9 mouse cellular contexts compared by ENCODE assay signal in genomic region chr5:118004619-118005018, GRCm38 (mm10). TPM values are rescaled to one million over a fixed set of nuclear protein-coding genes. Genes with fewer than 3 reads are reported as not detected.
DNase-seq lines count a peak whose midpoint lies in the region; ATAC-seq and TF ChIP-seq lines count a peak whose summit lies in the region.
"Had no signal": no experiment of that assay in that cellular context is flagged by ENCODE, and none has a peak within 500 bp of the region (broad histone marks: within the 10 kb centered on the region; RNA-seq: fewer than 3 reads in every experiment).

No protein-coding gene starts in this region.

- 77% methylated on average over 8 of the region's 8 CpGs for WGBS in hindbrain, embryonic 14.5 days
- 67% methylated on average over 8 of the region's 8 CpGs for WGBS in hindbrain, embryonic 16.5 days
- 83% methylated on average over 8 of the region's 8 CpGs for WGBS in embryonic facial prominence, embryonic 10.5 days
- 50% methylated on average over 8 of the region's 8 CpGs for WGBS in olfactory bulb, adult 2 months

- H3K27ac ChIP-seq in hindbrain, embryonic 14.5 days = no peak overlapping the region
- no peak overlapping the region for H3K27ac ChIP-seq in hindbrain, embryonic 16.5 days (ENCODE audit: low read depth, low read length)
- H3K27ac ChIP-seq in embryonic facial prominence, embryonic 10.5 days (replicated peaks) = no peak overlapping the region
- H3K27ac ChIP-seq in olfactory bulb, adult 2 months (ENCODE audit: insufficient read depth, low read depth, low read length) = no peak overlapping the region

- no peak for ATAC-seq in hindbrain, embryonic 14.5 days (ENCODE audit: low FRiP score)
- ATAC-seq in hindbrain, embryonic 16.5 days = no peak
- no peak for ATAC-seq in monocyte, adult 5-6 weeks (replicated peaks; ENCODE audit: insufficient number of reproducible peaks, low FRiP score, low TSS enrichment, poor library complexity, severe bottlenecking)

- no peak overlapping the region for H3K4me2 ChIP-seq in hindbrain, embryonic 14.5 days (replicated peaks)
- no peak overlapping the region for H3K4me2 ChIP-seq in hindbrain, embryonic 16.5 days (ENCODE audit: low read length)

- DNase-seq in hindbrain, embryonic 14.5 days (ENCODE audit: low spot score) = peak; percentile 59
- peak; percentile 48 to 66 for DNase-seq in CD8-positive naive resting alpha-beta T cell, adult 2 months (ENCODE audit: low read depth in 2 of 2, low spot score in 2 of 2)
- peak; percentile 85 for DNase-seq in adrenal gland, postnatal 14 days
- DNase-seq in embryonic facial prominence, embryonic 10.5 days (ENCODE audit: low spot score) = peak; percentile 62
- peak; percentile 69 to 76 for DNase-seq in left cerebral cortex, adult 18-20 months (ENCODE audit: low spot score in 2 of 2)

- no peaks in the 10 kb centered on the region for H3K27me3 ChIP-seq in hindbrain, embryonic 14.5 days (ENCODE audit: control insufficient read depth, insufficient read depth, low read length)
- no peaks in the 10 kb centered on the region for H3K27me3 ChIP-seq in hindbrain, embryonic 16.5 days (replicated peaks; ENCODE audit: control insufficient read depth, insufficient read depth, low read length)
- no peaks in the 10 kb centered on the region for H3K27me3 ChIP-seq in embryonic facial prominence, embryonic 10.5 days (replicated peaks; ENCODE audit: low read depth, poor library complexity, severe bottlenecking)

- no peaks in the 10 kb centered on the region for H3K9me3 ChIP-seq in hindbrain, embryonic 14.5 days (ENCODE audit: control insufficient read depth, low read length)
- no peaks in the 10 kb centered on the region for H3K9me3 ChIP-seq in hindbrain, embryonic 16.5 days (ENCODE audit: control insufficient read depth, low read length)
- H3K9me3 ChIP-seq in embryonic facial prominence, embryonic 10.5 days = no peaks in the 10 kb centered on the region
- H3K9me3 ChIP-seq: megakaryocyte, embryonic 14.5 days had no signal

- no peaks in the 10 kb centered on the region for H3K4me1 ChIP-seq in hindbrain, embryonic 14.5 days (replicated peaks; ENCODE audit: control insufficient read depth, insufficient read depth, low read length)
- H3K4me1 ChIP-seq in hindbrain, embryonic 16.5 days (ENCODE audit: control insufficient read depth, insufficient read depth, low read depth, low read length) = no peaks in the 10 kb centered on the region
- no peaks in the 10 kb centered on the region for H3K4me1 ChIP-seq in embryonic facial prominence, embryonic 10.5 days
- peaks cover 45% of the 10 kb centered on the region for H3K4me1 ChIP-seq in olfactory bulb, adult 2 months (ENCODE audit: control insufficient read depth, insufficient read depth, low read length)

- TF ChIP-seq CTCF in olfactory bulb, adult 2 months (IDR thresholded peaks at IDR 0.05; ENCODE audit: insufficient read depth, low read depth, low read length) = peak; percentile 77; the same call in 1 of the 2 replicates

- no peak overlapping the region for H3K4me3 ChIP-seq in hindbrain, embryonic 14.5 days (replicated peaks; ENCODE audit: low read length)
- H3K4me3 ChIP-seq in hindbrain, embryonic 16.5 days (ENCODE audit: low read length) = no peak overlapping the region
- no peak overlapping the region for H3K4me3 ChIP-seq in embryonic facial prominence, embryonic 10.5 days
- no peak overlapping the region for H3K4me3 ChIP-seq in olfactory bulb, adult 2 months (ENCODE audit: insufficient read depth, low read depth, low read length)
- H3K4me3 ChIP-seq: megakaryocyte, embryonic 14.5 days had no signal

- no peak for TF ChIP-seq POLR2A in olfactory bulb, adult 2 months (IDR thresholded peaks at IDR 0.05; ENCODE audit: insufficient read depth, low read depth, low read length)

- H3K36me3 ChIP-seq in hindbrain, embryonic 14.5 days (replicated peaks; ENCODE audit: control insufficient read depth, insufficient read depth) = peaks cover 99% of the 10 kb centered on the region
- H3K36me3 ChIP-seq in hindbrain, embryonic 16.5 days (ENCODE audit: control insufficient read depth, insufficient read depth, low read length) = peaks cover 37% of the 10 kb centered on the region
- H3K36me3 ChIP-seq in embryonic facial prominence, embryonic 10.5 days (replicated peaks) = peaks cover 100% of the 10 kb centered on the region

- no peak overlapping the region for H3K9ac ChIP-seq in hindbrain, embryonic 14.5 days
- no peak overlapping the region for H3K9ac ChIP-seq in hindbrain, embryonic 16.5 days (ENCODE audit: low read depth, low read length)

RNA-seq across cellular contexts. Expression of gene Tesc, which starts 22.9 kb away (rescaled TPM):
- 4.3 and 4.9 TPM in 2 replicates for polyA plus RNA-seq in hindbrain, embryonic 14.5 days (2014; fragmentation: Nextera tagmentation; extraction: Ambion mirVana)
- 4.1 and 5.4 TPM in 2 replicates for polyA plus RNA-seq in hindbrain, embryonic 16.5 days (2015; fragmentation: Nextera tagmentation; extraction: Ambion mirVana)
- 78.8 and 80.8 TPM in 2 replicates for total RNA-seq in adrenal gland, postnatal 14 days (2021)
- 0.20 and 1.6 TPM in 2 replicates for polyA plus RNA-seq in embryonic facial prominence, embryonic 10.5 days (2016; fragmentation: Nextera tagmentation; extraction: Ambion mirVana)
- 10 to 100 TPM; 88.5 to 90.3 TPM for total RNA-seq in left cerebral cortex, adult 18-20 months (2021)
- not detected in 2 replicates for polyA plus RNA-seq in olfactory bulb, adult 2 months (2012; ENCODE audit: insufficient read depth, insufficient read length, low replicate concordance, missing spikeins)
- total RNA-seq in monocyte, adult 5-6 weeks (2017) = 1.9 to 6.9 TPM (median 2.7 TPM) in 3 replicates

RNA-seq across cellular contexts. Expression of gene Fbxo21, which starts 28.1 kb away (rescaled TPM):
- 142 and 156 TPM in 2 replicates for polyA plus RNA-seq in hindbrain, embryonic 14.5 days (2014; fragmentation: Nextera tagmentation; extraction: Ambion mirVana)
- polyA plus RNA-seq in hindbrain, embryonic 16.5 days (2015; fragmentation: Nextera tagmentation; extraction: Ambion mirVana) = 151 and 167 TPM in 2 replicates
- 77.8 and 121 TPM in 2 replicates for total RNA-seq in adrenal gland, postnatal 14 days (2021)
- 99.0 and 102 TPM in 2 replicates for polyA plus RNA-seq in embryonic facial prominence, embryonic 10.5 days (2016; fragmentation: Nextera tagmentation; extraction: Ambion mirVana)
- 100 to 1,000 TPM; 127 to 128 TPM for total RNA-seq in left cerebral cortex, adult 18-20 months (2021)
- polyA plus RNA-seq in olfactory bulb, adult 2 months (2012; ENCODE audit: insufficient read depth, insufficient read length, low replicate concordance, missing spikeins) = not detected in 2 replicates
- 7.4 to 11.1 TPM (median 10.7 TPM) in 3 replicates for total RNA-seq in monocyte, adult 5-6 weeks (2017)
